Mouse (Mus musculus) adrenal gland, postnatal 10 days (tissue): ENCODE measurements around the gene Slc9a8. TPM values are rescaled to one million over a fixed set of nuclear protein-coding genes. Genes with fewer than 3 reads are reported as not detected.
"Not testable (repeated sequence)": the region's sequence is repeated elsewhere in the genome, so short reads cannot be mapped to it uniquely, and the experiment has no call there.

Experiments used
- DNase-seq: peaks from one replicate; pipeline ENCODE4 v3.0.0; 2021; ENCODE audit warnings: mixed read lengths
- long read RNA-seq, 2 experiments: library from polyadenylated mRNA; stranded (forward); transcript quantifications; one replicate each; pipeline ENCODE4 v2.0.0; 2021
- total RNA-seq, 2 experiments: library from RNA; stranded (reverse); gene quantifications; 2 replicates each; pipeline ENCODE4 v1.2.3; 2021

Gene Slc9a8
- total RNA-seq = 10 to 100 TPM; 28.8 to 37.0 TPM
- long read RNA-seq, experiment 1, partial matches to known transcripts = 2 of 12 reads
- long read RNA-seq, experiment 1, other reads (novel, unspliced or antisense) = 10 of 12 reads
- long read RNA-seq, experiment 2, full-length matches to known transcripts = 5 of 11 reads
- long read RNA-seq, experiment 2, partial matches to known transcripts = 1 of 11 reads
- long read RNA-seq, experiment 2, other reads (novel, unspliced or antisense) = 5 of 11 reads

DNA sequence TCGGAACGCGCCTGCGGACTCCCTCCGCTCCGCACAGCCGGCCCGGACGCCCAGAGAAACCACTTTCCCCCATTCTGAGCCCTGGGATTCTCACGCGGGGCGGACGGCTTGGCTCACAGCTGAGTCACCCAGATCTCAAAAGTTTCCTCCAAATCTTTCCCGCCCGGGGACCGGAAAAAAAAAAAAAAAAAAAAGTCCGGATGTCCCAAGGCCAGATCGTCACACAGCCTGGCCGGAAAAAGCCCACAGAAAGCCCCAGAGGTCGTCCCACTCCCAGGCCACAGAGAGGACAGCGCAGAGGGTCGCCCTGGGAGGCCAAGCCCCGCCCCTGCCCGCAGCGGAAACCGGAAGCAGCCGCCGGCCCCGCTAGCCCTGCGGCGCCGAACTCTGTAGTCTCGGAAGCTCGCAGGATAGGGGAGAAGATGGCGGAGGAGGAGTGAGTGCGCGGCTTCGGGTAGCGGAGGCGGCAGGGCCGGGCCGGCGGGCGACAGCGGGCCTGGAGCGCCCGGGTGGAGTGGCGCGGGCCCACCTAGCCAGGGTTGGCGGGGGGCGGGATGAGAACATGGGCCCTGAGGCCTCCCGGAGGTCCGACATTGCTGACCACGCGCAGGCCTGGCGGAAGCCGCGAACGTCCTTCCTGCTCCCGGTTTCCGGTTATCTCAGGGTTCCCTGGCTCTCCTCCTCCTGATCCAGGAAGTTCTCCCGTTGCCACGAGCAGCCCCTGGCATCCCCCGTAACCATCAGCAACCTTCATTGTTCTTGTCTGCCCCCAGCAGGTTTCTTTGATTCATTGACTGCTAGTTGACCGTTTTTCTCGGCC lies at the start of gene Slc9a8:
Gene Slc9a8 (plus strand): TSS at position 383 of the 820 bp plus-strand sequence.
- peak; percentile 98 for DNase-seq

GRCm38 (mm10) chr2:167373266-167373665 lies 48.2 kb upstream of the Slc9a8 start:
- peak; percentile 82 for DNase-seq

DNA sequence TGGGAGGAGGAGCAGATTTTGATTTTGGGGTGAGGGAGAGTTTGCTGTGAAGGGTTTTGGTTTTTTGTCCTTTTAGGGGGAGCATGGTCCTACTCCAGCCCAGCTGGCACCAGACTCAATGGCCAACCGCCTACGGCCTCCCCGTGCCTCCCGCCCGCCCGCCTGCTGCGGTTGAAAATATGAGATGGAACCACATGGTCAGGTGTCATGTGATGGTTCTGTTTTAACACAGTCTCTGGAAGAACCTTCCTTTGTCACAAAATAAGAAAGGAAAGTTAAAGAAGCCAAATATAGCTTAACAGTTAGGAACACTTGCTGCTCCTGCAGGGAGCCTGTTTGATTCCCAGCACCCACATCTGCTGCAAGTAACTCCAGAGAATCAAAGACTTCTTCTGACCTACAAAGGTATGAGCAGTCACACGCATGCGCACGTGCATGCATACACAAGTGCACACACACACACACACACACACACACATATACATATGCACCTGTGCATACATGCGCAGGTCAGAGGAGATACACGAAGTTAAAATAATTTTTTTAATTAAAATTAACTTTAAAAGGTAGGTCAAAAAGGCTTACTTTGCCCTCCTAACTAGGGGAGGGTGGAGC lies 47.2 kb upstream of the Slc9a8 start:
- no peak for DNase-seq

GRCm38 (mm10) chr2:167375135-167375534 lies 46.4 kb upstream of the Slc9a8 start:
- no peak for DNase-seq

DNA sequence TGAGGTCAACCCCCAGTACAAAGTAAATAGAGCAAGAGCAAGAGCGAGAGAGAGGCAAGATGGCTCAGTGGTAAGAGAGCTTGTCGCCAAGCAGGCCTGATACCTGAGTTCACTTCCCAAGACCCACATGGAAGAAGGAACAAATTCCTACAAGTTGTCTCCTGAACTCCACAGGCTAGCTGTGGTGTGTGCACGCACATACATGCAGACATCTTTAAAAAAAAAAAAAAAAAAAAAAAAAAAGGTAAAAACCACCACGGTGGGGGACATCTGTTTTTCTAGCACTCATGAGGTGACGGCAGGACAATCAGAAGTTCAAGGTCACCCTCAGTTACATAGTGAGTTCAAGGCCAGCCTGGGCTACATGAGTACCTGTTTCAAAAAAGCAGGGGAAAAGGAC lies 45.8 kb upstream of the Slc9a8 start:
- no peak for DNase-seq

GRCm38 (mm10) chr2:167376160-167376564 lies 45.4 kb upstream of the Slc9a8 start:
- peak; percentile 39 for DNase-seq

- DNase-seq = no peak
Measured at GRCm38 (mm10) chr2:167377697-167378096, 43.8 kb upstream of the Slc9a8 start.

DNA sequence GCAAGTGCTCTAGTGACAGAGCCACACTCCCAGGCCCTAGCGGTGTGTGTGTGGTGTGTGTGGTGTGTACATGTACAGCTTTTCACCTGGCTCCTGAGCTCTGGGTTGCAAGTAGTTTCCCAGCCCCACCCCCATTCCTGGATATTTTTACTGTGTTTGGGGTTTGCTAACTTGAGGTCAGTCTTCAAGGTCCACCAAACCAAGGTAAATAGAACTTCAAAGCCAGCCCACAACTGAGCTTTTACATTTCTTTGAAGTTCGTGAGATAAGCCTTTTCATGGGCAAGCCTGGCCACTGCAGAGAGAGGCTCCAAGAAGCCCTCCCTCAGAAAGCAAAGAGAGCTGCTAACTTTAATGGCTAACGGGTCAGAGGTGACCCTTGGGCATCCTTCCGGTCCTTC lies 42.5 kb upstream of the Slc9a8 start:
- peak; percentile 41 for DNase-seq

GRCm38 (mm10) chr2:167380615-167381285 lies 40.8 kb upstream of the Slc9a8 start:
- DNase-seq = no peak

- no peak for DNase-seq
Measured at GRCm38 (mm10) chr2:167381596-167381995, 39.9 kb upstream of the Slc9a8 start.

GRCm38 (mm10) chr2:167382389-167382788 lies 39.1 kb upstream of the Slc9a8 start:
- no peak for DNase-seq

- peak; percentile 93 for DNase-seq
Measured at GRCm38 (mm10) chr2:167383666-167384083, 37.8 kb upstream of the Slc9a8 start.

DNA sequence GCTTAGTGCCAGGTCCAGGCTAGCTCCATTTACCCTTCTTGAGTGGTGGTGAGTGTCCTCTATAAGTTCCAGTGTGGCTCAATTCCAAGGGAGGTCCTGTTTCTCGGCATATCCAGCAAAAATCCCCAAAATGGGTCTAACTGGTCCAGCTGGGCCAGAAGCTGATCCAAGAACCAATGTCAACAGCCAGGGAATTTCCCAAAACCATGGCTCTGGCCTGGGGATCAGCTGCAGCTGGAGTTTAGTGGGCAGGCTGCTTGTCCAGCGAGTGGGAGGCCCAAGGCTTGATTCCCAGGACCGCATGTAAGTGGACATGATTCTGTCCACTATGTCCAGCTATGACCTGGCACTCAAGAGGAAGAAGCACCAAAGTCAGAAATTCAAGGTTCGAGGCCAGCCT lies 35.1 kb upstream of the Slc9a8 start:
- no peak for DNase-seq

- no peak for DNase-seq
Measured at GRCm38 (mm10) chr2:167386998-167387397, 34.5 kb upstream of the Slc9a8 start.

DNA sequence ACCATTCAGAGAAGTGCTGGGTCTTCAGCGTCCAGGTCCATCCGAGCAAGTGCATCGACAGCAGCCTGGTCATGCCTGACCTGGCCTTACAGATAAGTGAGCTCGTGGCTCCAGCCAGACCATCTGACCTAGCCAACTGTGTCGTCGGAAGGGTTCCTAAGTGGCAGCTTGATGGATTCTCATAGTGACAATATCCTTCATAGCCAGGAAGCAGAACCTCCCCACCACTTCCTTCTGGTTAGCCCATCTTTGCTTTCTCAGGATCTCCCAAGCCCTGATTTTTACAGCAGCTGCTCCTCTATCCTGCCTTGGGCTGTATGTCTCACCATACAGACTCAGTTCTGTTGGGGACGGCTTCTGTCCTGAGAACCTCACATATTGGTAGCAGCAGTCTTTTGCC lies 27.1 kb upstream of the Slc9a8 start:
- DNase-seq = no peak

DNA sequence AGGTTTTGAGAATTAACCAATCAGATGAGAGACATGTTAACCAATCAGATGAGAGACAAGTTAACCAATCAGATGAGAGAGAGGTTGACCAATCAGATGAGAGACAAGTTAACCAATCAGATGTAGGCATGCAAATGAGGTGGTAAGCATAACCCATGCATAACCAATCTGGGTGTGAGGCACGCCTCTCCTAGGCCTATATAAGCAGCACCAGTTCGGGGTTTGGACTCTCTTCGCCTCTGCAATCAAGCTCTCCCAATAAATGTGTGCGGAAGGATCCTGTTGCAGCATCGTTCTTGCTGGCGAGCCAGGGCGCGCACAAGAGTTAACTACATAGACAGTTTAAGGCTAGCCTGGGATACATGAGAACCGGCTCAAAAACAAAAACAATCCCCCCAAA lies 25.1 kb upstream of the Slc9a8 start:
- DNase-seq = not testable (repeated sequence)

DNA sequence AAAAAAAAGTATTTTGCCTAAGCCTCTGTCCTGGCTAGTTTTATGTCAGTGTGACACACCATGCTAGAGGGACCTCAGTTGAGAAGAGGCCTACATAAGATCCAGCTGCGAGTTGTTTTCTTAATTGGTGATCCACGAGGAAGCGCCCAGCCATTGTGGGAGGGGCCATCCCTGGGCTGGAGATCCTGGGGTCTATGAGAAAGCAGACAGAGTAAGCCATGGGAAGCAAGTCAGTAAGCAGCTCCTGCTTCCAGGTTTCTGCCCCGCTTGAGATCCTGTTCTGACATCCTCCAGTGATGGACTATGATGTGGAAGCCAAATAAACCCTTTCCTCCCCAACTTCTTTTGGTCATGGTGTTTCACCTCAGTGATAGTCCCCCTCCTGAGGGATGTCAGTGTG lies 22.5 kb upstream of the Slc9a8 start:
- no peak for DNase-seq

- peak; percentile 61 for DNase-seq
Measured at GRCm38 (mm10) chr2:167399646-167400045, 21.9 kb upstream of the Slc9a8 start.

- DNase-seq = peak; percentile 63
Measured at GRCm38 (mm10) chr2:167403085-167403484, 18.4 kb upstream of the Slc9a8 start.

DNA sequence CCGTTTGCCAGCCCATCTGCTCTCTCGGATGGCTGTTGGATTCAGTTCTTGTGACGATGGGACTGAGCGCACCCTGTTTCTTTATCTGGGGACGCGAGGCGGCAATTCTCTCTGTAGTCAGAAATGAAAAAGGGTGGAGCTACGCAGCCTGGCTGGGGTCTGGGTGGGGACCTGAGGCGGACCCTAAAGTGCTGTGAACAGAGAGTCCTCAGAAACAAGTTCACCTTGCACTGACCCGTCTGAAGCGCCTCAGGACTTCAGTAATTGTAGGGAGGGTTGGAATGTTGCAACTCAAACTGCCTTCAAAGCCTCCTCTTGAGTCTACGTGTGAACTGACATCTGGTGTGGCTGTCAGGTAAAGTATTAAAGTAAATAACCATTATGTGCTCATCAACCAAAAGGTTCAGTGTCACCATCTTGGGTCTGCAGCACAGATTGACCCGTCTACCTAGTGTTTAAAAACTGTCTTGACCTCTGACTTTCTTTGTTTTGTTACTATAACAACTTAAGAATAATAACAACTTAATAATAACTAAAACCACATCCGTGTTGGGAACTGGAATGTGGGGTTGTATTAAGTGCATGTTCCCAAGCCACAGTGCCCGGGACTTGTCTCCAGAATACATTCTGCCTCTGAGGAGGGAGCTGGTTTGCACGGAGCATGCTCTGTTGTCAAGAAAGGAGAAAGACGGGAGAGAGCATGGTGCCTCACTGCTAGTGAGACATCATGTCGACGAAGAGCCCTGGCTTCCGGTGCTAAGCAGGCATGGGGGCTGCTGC lies 16.2 kb upstream of the Slc9a8 start:
- DNase-seq = no peak

GRCm38 (mm10) chr2:167407296-167407929 lies 14.1 kb upstream of the Slc9a8 start:
- no peak for DNase-seq
